Mouse (Mus musculus) spleen, postnatal 0 days (tissue): ENCODE results near the gene Sec24c. TPM values are rescaled to one million over a fixed set of nuclear protein-coding genes. Genes with fewer than 3 reads are reported as not detected.

Experiments
- polyA plus RNA-seq: library from polyadenylated mRNA; unstranded; fragments of >200 nt; fragmentation: Nextera tagmentation; extraction: Ambion mirVana; gene quantifications from 2 replicates; pipeline ENCODE4 v1.2.1, GENCODE M21; 2015

Gene Sec24c
- polyA plus RNA-seq: 25.9 and 30.7 TPM in 2 replicates

DNA sequence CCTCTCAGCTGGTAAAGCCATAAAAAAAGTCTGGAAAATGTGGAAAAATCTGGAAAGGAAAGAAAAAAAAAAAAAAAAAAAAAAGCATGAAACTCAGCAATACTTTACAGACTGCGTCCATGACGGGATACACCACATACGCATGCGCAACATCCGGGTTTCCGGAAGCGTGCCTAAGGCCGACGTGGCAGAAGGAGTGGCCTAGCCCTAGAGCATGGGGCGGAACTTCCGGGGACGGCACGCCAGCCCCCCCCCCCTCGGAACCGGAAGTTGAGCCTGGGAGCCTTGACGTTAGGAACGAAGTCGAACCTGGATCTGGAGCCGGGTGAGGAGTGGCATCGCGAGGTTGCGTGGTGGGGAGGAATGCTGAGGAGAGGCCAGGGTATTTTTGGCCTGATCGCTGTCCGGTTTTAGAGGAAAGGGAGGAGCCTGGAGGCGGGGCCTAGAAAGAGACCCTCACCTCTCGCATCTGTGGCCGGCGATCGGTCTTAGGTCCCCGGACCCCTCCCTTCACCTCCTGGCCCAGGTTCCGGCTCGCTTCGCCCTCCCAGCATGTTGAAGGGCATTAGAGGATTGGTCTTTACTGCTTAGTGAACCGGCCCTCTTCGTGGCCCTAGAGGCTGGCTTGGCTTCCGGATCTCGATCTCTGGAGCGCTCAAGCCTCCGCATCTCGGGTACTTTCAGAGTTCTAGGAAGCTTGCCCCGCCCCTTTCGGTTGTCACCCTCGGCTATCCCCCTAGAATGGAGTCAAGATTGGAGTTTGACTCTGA lies at the start of gene Sec24c:
TSS of gene Sec24c (plus strand) at position 245 of the 770 bp plus-strand sequence.

DNA sequence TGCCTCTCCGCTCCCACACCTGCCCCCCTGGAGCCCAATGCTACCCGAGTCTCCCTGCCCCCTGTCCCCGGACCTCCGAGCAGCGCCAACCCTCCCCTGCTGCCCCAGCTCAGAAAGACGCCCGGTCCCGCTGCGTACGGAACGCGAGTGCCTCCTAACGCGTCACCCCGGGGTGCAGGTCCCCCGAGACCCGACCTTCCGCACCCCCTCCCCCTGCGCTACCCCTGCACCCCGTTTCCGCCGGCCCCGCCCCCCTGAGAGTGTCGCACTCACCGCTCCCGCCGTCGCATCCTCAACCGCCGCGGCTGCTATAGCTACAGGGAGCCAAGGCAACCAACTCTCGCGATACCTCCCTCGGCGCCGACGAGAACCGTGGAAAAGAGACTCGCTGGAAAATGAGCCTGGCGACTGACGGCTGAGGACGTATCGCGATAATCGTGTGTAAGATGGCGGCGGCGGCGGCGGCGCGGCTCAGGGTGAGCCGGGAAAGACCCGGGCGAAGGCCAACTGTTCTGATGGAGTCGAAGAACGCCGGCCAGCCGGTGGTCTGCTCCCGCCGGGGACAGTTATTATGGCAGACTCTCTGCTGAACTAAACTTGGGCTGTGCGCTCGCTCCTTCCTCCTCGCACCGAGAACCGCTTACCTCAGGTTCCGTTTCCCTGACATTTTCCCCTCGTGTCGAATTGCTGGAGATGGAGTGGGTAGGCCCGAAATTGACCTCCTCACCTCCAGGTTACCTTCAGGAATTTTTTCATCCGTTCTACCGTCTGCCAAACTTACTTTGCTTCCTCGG lies 33.3 kb upstream of the Sec24c start, which contains the start of gene Usp54:
TSS of gene Usp54 (minus strand) at position 420 of the 794 bp plus-strand sequence.

DNA sequence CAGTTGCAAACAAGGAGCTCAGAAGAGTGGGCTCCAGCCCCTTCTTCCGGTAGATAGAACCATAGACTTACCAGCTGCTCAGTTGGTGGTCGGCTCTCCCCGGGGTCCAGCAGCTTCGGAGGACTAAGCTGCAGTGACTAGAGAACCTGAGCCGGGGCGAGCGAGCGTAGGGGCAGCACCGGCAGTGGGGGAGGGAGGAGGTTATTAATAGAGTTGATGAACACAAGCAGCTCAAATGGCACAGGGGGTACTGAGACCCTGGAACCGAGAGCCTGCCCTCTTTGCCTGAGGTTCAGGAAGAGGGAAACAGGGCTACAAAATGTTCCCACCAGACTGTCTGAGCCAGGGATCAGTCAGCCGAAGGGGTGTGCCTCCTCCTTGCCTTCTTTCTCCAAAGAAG lies 17.7 kb upstream of the Sec24c start, which contains the start of gene Myoz1:
TSS of gene Myoz1 (minus strand) at position 180 of the 400 bp plus-strand sequence.

DNA sequence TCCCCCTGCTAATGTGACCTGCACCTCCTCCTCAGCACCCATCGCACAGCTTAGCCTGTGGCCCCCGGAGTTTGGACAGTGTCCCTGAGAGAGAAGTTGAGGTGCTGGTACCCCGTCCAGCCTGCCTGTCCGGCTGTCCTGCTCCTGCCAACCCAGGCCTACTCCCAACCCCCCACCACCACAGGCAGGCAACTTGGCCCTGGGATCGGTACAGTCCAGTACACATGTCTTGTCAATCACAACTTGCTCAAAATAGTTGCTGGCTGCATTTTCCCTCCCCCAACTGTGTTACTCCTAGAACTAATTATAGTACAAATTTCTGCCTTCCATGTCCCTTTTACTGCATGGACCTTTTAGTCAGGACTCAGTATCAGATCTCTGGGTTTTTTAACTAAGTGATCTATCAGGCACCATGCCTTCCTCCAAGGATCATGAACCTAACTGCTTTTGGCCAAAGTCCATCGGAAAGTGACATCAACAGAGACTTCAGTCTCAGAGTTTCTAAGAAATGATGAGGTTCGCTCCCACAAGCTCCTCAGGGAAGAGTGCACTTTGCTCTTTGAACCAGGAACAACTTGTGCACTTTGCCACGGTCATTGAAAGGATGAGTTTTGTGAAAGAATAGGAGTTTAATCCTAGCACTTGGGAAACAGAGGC lies 5.8 kb upstream of the Sec24c start, which contains the start of gene Synpo2l:
TSS of gene Synpo2l (minus strand) at position 201 of the 657 bp plus-strand sequence.

DNA sequence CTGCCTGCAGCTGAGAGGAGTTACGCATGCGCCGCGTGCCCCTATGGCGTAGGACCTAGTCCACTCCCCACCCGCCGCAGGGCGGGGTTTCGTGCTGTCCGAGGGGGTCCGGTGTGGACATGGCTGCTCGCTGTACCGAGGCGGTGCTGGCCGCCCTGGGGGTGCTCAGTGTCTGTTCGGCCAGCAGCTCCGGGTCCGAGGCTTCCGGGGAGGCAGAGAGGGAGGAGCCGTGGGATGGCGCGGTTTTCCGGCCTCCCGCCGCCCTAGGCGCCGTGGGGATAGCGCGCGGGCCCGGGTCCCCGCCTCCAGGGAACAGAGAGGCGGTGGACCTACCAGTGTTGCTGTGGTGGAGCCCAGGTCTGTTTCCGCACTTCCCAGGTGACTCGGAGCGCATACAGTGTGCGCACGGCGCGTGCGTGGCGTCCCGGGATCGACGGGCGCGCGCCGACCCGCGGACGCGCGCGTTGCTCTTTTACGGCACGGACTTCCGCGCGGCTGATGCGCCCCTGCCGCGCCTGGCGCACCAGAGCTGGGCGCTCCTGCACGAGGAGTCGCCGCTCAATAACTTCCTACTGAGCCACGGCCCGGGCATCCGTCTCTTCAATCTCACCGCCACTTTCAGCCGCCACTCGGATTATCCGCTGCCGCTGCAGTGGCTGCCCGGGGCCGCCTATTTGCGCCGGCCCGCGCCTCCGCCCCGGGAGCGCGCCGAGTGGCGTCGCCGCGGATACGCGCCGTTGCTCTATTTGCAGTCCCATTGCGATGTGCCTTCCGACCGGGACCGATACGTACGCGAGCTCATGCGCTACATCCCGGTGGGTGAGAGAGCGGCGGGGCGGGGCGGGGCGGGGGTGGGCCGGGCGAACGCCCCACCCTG lies 21.0 kb downstream of the Sec24c start, which contains the start of gene Fut11:
TSS of gene Fut11 (plus strand) at position 85 of the 877 bp plus-strand sequence.

DNA sequence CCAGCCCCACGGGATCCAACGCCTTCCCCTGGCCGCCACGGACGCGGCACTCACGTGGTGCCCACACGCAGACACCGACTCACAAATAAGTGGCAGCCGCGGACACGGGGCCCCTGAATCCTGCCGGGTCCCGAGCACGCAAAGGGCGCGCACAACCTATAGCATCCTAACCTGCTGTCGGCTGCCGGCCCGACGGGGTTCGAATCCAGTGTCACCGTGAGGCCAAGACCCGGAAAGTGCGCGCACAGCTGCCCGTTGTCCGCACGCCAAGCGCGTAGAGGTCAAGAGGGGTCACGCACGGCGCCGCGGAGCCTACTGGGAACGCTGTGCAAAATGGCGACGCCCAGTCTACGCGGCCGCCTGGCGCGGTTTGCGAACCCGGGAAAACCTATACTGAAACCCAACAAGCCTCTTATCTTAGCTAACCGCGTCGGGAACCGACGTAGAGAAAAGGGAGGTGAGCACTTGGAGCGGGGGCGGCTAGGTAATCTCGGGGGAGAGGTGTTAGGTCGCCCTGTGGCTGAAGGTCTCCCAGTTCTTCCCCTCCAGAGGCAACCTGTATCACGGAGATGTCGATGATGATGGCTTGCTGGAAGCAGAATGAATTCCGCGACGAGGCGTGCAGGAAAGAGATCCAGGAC lies 28.8 kb downstream of the Sec24c start, which contains the start of gene Chchd1:
TSS of gene Chchd1 (plus strand) at position 266 of the 641 bp plus-strand sequence.

DNA sequence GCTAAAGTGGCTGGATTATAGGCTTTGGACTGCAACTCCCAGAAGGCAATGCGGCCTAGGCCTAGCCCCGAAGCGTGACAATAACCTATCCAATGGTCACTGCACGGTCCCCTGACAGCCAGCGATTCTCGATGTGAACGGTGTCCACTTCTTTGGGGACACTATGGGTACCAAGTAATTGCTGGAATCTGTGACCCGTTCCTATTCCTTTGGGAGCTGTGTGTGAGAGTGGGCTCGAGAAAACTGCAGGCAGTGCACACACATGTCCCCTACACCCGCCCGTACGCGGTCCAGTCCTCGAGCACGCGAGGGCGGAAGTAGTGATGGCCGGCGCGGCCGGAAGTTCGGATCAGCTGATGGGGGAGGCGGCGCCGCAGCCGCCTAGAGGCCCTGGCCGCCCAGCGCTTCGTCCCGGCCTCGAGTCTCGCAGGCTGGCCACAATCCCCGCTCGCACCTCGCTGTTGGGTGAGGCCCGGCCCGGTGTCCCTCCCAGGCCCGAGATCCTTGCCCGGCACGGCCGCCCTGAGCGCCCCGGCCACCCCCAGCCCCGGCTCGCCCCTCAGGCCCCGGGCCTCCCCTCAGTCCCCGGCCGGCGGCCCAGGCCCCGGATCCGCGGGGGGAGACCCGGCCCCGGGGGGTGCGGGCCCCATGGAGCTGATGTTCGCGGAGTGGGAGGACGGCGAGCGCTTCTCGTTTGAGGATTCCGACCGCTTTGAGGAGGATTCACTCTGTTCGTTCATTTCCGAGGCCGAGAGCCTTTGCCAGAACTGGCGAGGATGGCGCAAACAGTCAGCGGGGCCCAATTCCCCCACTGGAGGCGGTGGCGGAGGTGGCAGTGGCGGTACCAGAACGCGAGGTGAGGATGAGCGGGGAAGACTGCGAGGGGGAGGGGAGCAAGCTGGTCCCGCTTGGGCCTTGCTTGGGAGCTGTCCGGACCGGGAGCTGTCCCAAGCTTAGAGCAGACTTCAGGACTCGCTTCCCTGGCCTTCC lies 33.4 kb downstream of the Sec24c start, which contains the start of gene Zswim8:
TSS of gene Zswim8 (plus strand) at position 352 of the 990 bp plus-strand sequence.

DNA sequence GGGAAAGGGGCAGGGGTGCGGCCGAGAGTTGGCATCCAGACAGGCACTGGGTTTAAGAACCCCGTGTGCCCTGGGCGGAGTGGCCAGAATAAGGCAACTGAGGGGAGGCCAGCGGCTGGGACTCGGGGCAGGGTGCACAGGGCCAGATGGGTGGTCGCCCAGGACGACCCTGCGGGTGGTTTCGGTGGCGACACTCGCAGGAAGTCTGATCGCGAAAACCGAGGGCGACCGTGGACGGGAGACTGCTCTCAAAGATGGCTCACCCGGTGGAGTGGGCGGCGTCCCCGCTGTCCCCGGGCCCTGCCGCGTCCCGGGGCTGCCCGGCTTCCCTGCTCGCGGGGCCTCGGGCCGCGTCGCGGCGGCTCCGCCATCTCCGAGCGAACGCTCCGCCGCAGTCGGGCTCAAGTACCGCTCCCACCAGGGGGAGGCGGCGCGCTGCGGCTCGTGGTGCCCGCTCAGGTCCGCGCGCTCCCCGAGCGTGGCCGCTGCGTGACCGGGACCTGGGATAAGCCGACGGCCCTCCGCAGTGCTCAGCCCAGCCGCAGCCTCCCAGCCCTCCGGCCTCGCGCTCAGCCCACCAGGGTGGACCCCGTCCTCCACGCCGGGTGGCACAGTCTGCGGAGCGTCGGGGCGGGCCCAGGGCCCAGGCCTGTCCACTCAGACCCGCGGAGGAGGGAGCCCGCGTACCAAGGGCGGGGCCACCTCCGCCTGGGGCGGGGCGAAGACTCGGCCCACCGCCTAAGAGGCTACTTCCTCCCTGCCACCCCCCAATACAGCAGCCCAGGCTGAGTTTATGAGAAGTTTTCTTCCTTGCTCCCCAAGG lies 60.1 kb downstream of the Sec24c start, which contains the start of gene Ndst2:
TSS of gene Ndst2 (minus strand) at position 611 of the 823 bp plus-strand sequence.

Other genes with a start within 250 kb of the Sec24c start
- 0.24 and 0.53 TPM in 2 replicates for gene Cfap70, start 222.1 kb upstream of the Sec24c start, polyA plus RNA-seq
- gene Anxa7, start 194.2 kb upstream of the Sec24c start, polyA plus RNA-seq: 38.2 and 41.6 TPM in 2 replicates
- gene Mss51, start 177.4 kb upstream of the Sec24c start, polyA plus RNA-seq: 1.4 and 1.5 TPM in 2 replicates
- gene Ppp3cb, start 127.7 kb upstream of the Sec24c start, polyA plus RNA-seq: 37.3 and 38.1 TPM in 2 replicates
- 1.3 and 1.5 TPM in 2 replicates for gene Usp54, start 33.2 kb upstream of the Sec24c start, polyA plus RNA-seq
- gene Myoz1, start 17.8 kb upstream of the Sec24c start, polyA plus RNA-seq: 0.27 TPM in 1 of 2 replicates, not detected in the other
- gene Synpo2l, start 6.0 kb upstream of the Sec24c start, polyA plus RNA-seq: 0.08 TPM in 1 of 2 replicates, not detected in the other
- gene Fut11, start 20.7 kb downstream of the Sec24c start, polyA plus RNA-seq: 10.1 and 11.6 TPM in 2 replicates
- 111 and 125 TPM in 2 replicates for gene Chchd1, start 28.7 kb downstream of the Sec24c start, polyA plus RNA-seq
- gene Zswim8, start 33.2 kb downstream of the Sec24c start, polyA plus RNA-seq: 11.8 and 14.8 TPM in 2 replicates
- gene Ndst2, start 60.3 kb downstream of the Sec24c start, polyA plus RNA-seq: 25.6 and 30.5 TPM in 2 replicates
- 11.7 and 19.0 TPM in 2 replicates for gene Camk2g, start 119.8 kb downstream of the Sec24c start, polyA plus RNA-seq
- gene Plau, start 162.4 kb downstream of the Sec24c start, polyA plus RNA-seq: 1.1 and 1.7 TPM in 2 replicates